Mouse (Mus musculus) induced T-regulatory cell, adult 2 months (primary cell): ENCODE measurements around the gene Arpc1b.

Experiments used
- DNase-seq: peaks from one replicate; pipeline ENCODE4 v3.0.0-alpha.2; 2012; ENCODE audit warnings: low read depth

Gene Arpc1b

GRCm38 (mm10) chr5:145164710-145165109, 50.7 kb downstream of the Arpc1b start:
- DNase-seq, result no peak

DNA sequence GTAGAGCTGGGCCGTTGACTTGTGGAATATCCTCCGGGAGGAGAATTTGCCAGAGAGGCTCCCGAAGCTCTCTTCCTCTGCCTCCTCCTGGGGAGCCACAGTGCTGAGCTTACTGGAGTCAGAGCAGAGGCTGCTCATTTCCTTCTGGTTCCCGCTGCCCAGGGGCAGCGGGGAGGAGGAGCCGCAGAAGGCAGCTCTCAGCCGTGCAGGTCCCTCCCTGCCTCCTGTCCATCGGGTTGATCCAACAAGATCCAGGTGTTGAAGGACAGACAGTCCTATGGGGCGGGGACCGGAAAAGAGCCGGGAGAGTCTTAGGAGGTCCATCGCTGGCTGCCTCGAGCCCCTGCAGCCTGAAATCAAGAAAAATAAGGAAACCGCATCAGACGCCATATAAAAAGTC, 51.2 kb downstream of the Arpc1b start:
- DNase-seq, result no peak

- DNase-seq, result peak; percentile 99
Observed at GRCm38 (mm10) chr5:145166536-145167305, 52.7 kb downstream of the Arpc1b start, which contains the start of the genes Ptcd1 and Cpsf4. Gene Ptcd1, minus strand, starts transcription at chr5:145167108. Gene Cpsf4, plus strand, starts transcription at chr5:145167213.

- no peak for DNase-seq
Observed at GRCm38 (mm10) chr5:145167306-145167661, 53.3 kb downstream of the Arpc1b start.

DNA sequence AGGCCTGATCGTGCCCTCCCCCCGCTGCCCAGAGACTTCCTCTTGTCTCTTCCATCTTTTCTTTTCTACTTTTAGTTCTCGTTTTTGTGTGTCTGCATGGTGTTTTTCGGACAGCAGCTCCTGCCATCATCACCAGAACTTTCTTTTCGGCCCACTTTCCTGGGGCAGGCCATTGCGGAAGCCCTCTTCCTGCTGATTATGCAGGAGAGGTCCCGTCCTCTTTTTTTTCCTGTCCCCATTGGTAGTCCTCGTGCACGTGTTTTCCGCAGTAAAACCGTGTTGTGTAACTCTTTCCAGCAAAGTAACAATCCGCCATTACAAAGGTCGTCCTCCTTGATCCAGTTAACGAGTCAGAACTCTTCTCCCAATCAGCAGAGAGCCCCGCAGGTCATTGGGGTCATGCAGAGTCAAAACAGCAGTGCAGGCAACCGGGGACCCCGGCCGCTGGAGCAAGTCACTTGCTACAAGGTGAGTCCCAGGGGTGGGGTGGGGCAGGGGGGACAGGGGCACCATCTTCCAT, 64.5 kb downstream of the Arpc1b start:
- no peak for DNase-seq
